Mouse (Mus musculus) erythroblast, embryonic 14.5 days (primary cell): ENCODE measurements around the gene Obp2b. TPM values are rescaled to one million over a fixed set of nuclear protein-coding genes. Genes with fewer than 3 reads are reported as not detected.
"Not testable (repeated sequence)": the region's sequence is repeated elsewhere in the genome, so short reads cannot be mapped to it uniquely, and the experiment has no call there.

Source experiments
- H3K27me3 ChIP-seq: 2 replicates; pipeline ENCODE4 v1.6.1; 2012; ENCODE audit warnings: inconsistent platforms; ENCODE audit not compliant: control insufficient read depth
- H3K36me3 ChIP-seq: 2 replicates; pipeline ENCODE4 v1.6.1; 2012; ENCODE audit warnings: mild to moderate bottlenecking, inconsistent platforms; ENCODE audit not compliant: control insufficient read depth
- H3K4me1 ChIP-seq: 2 replicates; pipeline ENCODE4 v1.6.1; 2012; ENCODE audit warnings: inconsistent platforms; ENCODE audit not compliant: control insufficient read depth
- H3K4me3 ChIP-seq: replicated peaks from 2 replicates; pipeline ENCODE3; 2012; ENCODE audit warnings: moderate library complexity, mild to moderate bottlenecking, inconsistent platforms
- H3K9me3 ChIP-seq: 2 replicates; pipeline ENCODE4 v1.6.1; 2012; ENCODE audit warnings: low read length, inconsistent platforms, mixed read lengths; ENCODE audit not compliant: control insufficient read depth
- GATA1 ChIP-seq: IDR thresholded peaks from 2 replicates; pipeline ENCODE4 v1.6.1; 2012; ENCODE audit warnings: low read length, inconsistent platforms, mixed read lengths
- TAL1 ChIP-seq: IDR thresholded peaks from 3 replicates; pipeline ENCODE4 v1.6.1; 2012; ENCODE audit warnings: low read length, inconsistent platforms, mixed read lengths
- polyA plus RNA-seq: library from polyadenylated mRNA; stranded (reverse); fragments of >175 nt; gene quantifications from 2 replicates; pipeline ENCODE4 v1.2.3, GENCODE M21; 2012

Gene Obp2b
- polyA plus RNA-seq, result not detected in 2 replicates

- peaks cover 14% of the 10 kb centered on the region for H3K9me3 ChIP-seq
- H3K36me3 ChIP-seq, H3K27me3 ChIP-seq, H3K4me3 ChIP-seq, H3K4me1 ChIP-seq: not testable (repeated sequence)
Observed at GRCm38 (mm10) chr2:25736709-25737108, at the start of gene Obp2b. Gene Obp2b (plus strand): TSS chr2:25737009.

DNA sequence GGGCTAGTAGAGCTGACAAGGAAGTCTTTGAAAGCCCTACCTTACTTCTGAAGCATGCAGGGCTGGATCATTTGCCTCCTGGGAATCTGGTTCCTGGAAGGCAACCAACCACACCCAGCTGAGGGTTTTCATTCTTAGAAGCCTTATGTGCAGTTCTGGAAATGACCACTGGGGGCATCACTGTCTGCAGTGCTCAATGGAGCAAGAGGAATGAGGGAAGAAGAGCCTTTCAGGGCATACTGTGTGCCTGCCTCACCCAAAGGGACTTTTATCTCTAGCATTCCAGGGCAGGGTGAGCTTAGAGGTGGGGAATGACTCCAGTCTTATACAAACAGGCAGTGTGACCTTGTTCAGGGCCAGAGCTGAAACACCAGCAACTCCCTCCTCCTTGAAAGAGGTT lies 42.2 kb upstream of the Obp2b start:
- no peaks in the 10 kb centered on the region for H3K36me3 ChIP-seq
- H3K4me3 ChIP-seq, result no peak overlapping the region
- no peaks in the 10 kb centered on the region for H3K4me1 ChIP-seq

DNA sequence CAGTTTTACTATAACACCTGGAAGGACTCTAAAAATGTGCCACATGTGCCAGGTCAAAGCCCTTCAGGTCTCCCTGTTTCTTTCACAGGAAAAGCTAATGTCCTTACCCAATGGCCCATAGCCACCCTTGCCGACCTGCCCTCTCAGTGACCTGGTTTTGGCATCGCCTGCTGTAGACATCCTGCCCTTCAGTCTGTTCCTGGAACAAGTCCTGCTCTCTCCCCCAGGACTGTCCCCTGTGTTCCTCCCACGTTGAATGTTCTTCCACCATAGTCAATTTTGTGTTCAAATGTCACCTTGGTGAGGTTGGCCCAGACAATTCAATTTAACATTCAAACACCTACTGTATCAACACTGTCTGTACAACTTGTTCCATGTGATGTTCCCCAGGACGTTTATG lies 39.9 kb upstream of the Obp2b start:
- no peak overlapping the region for H3K4me3 ChIP-seq
- H3K27me3 ChIP-seq, result no peaks in the 10 kb centered on the region
- TF ChIP-seq GATA1 (no peak), TAL1 (no peak)
- no peaks in the 10 kb centered on the region for H3K4me1 ChIP-seq
- no peaks in the 10 kb centered on the region for H3K9me3 ChIP-seq
- no peaks in the 10 kb centered on the region for H3K36me3 ChIP-seq

More for the DNA sequence above, 42.2 kb upstream of the Obp2b start:
- no peak for TF ChIP-seq GATA1
- no peak for TF ChIP-seq TAL1
- no peaks in the 10 kb centered on the region for H3K27me3 ChIP-seq
- H3K9me3 ChIP-seq, result no peaks in the 10 kb centered on the region

DNA sequence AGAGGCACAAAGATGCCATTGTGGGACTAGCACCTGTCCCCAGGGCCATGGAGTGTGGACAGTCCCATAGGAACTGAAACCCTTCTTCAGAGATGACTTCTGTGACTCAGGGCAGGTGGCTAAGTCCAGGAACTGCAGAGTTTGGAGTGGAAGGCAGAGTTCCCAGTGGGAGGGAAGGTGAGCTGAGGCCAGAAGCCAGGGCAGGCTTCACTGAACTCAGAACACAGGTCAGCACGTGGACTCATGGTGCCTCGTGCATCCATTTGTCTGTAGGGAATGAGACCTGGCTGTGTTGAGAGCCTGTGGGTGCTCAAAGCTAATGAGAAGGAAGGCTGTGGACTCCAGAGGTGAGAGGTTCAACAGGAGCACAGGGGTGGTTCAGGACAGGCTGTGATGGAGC lies 38.1 kb upstream of the Obp2b start:
- Histone ChIP-seq H3K4me3 (no peak overlapping the region), H3K9me3 (no peaks in the 10 kb centered on the region), H3K36me3 (no peaks in the 10 kb centered on the region), H3K4me1 (no peaks in the 10 kb centered on the region), H3K27me3 (no peaks in the 10 kb centered on the region)
- TF ChIP-seq GATA1 (no peak), TAL1 (no peak)

DNA sequence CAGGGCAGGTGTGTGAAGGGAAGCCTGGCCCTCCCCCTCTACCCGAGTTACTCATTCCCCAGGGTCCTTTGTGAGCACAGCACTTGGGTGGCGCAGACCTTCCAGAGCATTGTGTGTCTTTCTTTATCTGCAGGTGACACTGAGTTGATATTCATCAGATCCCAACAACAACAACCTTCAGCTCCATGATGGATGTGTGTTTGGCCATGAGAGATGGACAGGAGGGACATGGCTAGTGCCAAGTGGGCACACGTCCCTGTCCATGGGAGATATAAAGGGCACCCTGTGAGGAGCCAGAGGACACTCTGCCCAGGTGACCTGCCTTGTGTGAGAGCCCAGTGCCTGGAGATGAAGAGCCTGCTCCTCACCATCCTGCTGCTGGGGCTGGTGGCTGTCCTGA lies 37.1 kb upstream of the Obp2b start, which contains the start of gene Obp2a:
TSS of gene Obp2a (plus strand) at position 301 of the 400 bp plus-strand sequence.
- not testable (repeated sequence) for H3K9me3 ChIP-seq, H3K27me3 ChIP-seq, H3K4me3 ChIP-seq, H3K36me3 ChIP-seq, H3K4me1 ChIP-seq

GRCm38 (mm10) chr2:25701001-25701400 lies 35.8 kb upstream of the Obp2b start:
- H3K4me1 ChIP-seq, result no peaks in the 10 kb centered on the region
- H3K4me3 ChIP-seq, result no peak overlapping the region
- H3K36me3 ChIP-seq, result no peaks in the 10 kb centered on the region
- TF ChIP-seq TAL1, result no peak
- no peak for TF ChIP-seq GATA1
- no peaks in the 10 kb centered on the region for H3K9me3 ChIP-seq
- no peaks in the 10 kb centered on the region; the same call in 1 of the 2 replicates for H3K27me3 ChIP-seq

DNA sequence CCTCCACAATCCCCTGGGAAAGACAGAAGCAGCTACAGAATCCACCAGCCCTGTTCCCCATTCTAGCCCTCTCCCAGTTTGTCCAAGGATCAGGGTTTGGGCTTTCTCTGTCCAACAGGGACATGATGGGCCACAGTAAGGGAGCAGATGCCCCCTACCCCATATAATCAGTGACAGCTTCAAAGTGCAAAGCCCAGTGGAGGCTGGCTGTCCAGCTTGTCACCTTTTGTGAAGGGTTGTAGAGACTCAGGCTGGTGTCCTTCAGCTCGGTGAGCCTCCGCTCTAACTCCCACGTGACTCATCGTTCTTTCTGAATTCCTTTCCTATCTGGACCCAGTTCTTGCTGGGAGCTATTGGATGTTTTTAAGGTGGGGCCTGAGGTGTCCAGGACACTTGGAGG lies 33.1 kb upstream of the Obp2b start:
- peaks cover 16% of the 10 kb centered on the region for H3K27me3 ChIP-seq
- H3K4me3 ChIP-seq, result no peak overlapping the region
- no peaks in the 10 kb centered on the region for H3K9me3 ChIP-seq
- TF ChIP-seq GATA1 (no peak), TAL1 (no peak)
- peaks cover 9% of the 10 kb centered on the region for H3K4me1 ChIP-seq
- H3K36me3 ChIP-seq, result no peaks in the 10 kb centered on the region

GRCm38 (mm10) chr2:25706643-25707481 lies 29.9 kb upstream of the Obp2b start, which contains the start of gene Bmyc:
Gene Bmyc (plus strand): TSS chr2:25706739.
- Histone ChIP-seq H3K27me3 (peaks cover 16% of the 10 kb centered on the region), H3K9me3 (no peaks in the 10 kb centered on the region), H3K4me3 (peak within 1 kb of the TSS; percentile 62), H3K36me3 (no peaks in the 10 kb centered on the region), H3K4me1 (peaks cover 9% of the 10 kb centered on the region)
- TF ChIP-seq GATA1, result no peak
- no peak for TF ChIP-seq TAL1

- H3K27me3 ChIP-seq, result peaks cover 16% of the 10 kb centered on the region
- H3K36me3 ChIP-seq, result no peaks in the 10 kb centered on the region
- H3K4me3 ChIP-seq, result no peak overlapping the region
- peaks cover 9% of the 10 kb centered on the region for H3K4me1 ChIP-seq
- no peak for TF ChIP-seq TAL1
- TF ChIP-seq GATA1, result no peak
- H3K9me3 ChIP-seq, result no peaks in the 10 kb centered on the region
Observed at GRCm38 (mm10) chr2:25708121-25708520, 28.7 kb upstream of the Obp2b start.

- not testable (repeated sequence) for H3K4me3 ChIP-seq, H3K4me1 ChIP-seq, H3K9me3 ChIP-seq, H3K36me3 ChIP-seq
- H3K27me3 ChIP-seq, result peaks cover 16% of the 10 kb centered on the region
Observed at GRCm38 (mm10) chr2:25709056-25709455, 27.8 kb upstream of the Obp2b start.

- not testable (repeated sequence) for H3K36me3 ChIP-seq, H3K9me3 ChIP-seq, H3K4me1 ChIP-seq, H3K4me3 ChIP-seq
- peaks cover 16% of the 10 kb centered on the region for H3K27me3 ChIP-seq
Observed at GRCm38 (mm10) chr2:25709791-25710190, 27.0 kb upstream of the Obp2b start.

DNA sequence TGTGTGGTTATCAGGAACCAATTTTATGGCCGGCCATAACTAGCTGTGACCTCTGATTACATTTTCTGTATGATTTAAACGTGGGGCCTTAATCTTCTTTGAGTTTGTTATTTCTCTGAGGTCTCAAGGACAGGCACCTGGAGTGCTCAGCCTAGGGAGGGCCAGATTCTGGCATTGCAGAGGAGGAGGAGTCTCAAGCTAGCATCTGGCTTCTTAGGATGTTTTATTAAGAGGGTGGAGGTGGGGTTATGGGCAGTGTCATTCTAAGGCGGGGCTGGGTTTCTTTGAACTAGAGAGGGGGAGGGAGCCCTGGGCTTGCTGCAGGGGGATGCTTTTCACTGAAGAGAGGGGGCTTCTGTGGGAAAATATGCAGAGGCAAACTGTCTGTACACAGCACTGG lies 25.2 kb upstream of the Obp2b start:
- not testable (repeated sequence) for H3K36me3 ChIP-seq, H3K4me3 ChIP-seq, H3K9me3 ChIP-seq, H3K4me1 ChIP-seq
- H3K27me3 ChIP-seq, result peaks cover 10% of the 10 kb centered on the region
